Mouse (Mus musculus): ENCODE measurements at regions not wholly inside any gene's neighbourhood (a gene's known extent, or its start where the extent isn't known, plus 50 kb on each side); places are given as distances from the start of the nearest gene placed in this dataset.

DNA sequence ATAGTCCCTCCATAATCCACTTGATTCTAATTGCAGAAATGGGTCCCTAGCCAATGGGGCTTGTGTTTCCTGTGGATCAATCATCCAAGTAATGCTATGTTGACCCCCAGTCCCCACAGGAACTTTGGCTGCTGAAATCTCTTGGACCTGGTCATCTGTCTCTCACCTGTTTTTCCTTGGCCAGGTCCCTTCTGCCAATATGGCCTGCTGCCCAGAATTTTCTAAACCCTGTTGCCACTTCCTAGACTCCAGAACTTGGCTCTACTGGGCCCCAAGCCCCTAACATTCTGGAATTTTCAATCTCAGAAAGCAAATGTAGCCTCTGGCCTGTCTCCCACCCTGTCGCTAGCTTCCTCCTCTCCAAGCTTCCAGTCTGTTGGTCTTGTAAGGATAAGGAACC lies 139.6 kb downstream of the Inhbb start:
- TF ChIP-seq CTCF (IDR thresholded peaks at IDR 0.05; ENCODE audit: low read depth, low read length) (no peak), POLR2A (IDR thresholded peaks at IDR 0.05; ENCODE audit: extremely low read depth, insufficient read depth, low read length) (no peak)
